Mouse (Mus musculus): ENCODE data around the gene Arhgap44. TPM values are rescaled to one million over a fixed set of nuclear protein-coding genes. Genes with fewer than 3 reads are reported as not detected.
A peak's percentile ranks its signal among the peaks of the same experiment; 100 is the strongest.

Arhgap44 gene
- polyA plus RNA-seq, 1 experiment: 7.8 TPM

- H3ac ChIP-seq (ENCODE audit: control insufficient read depth, insufficient read length, low read depth): no peak overlapping the region
- H3K36me3 ChIP-seq (ENCODE audit: control insufficient read depth, insufficient read depth): no peaks in the 10 kb centered on the region
- no peak overlapping the region for H3K4me3 ChIP-seq (ENCODE audit: insufficient read depth, poor library complexity, severe bottlenecking)
- peaks cover 5% of the 10 kb centered on the region for H3K79me2 ChIP-seq (ENCODE audit: control insufficient read depth, insufficient read depth)
- TF ChIP-seq FOSL1 (IDR thresholded peaks at IDR 0.05; ENCODE audit: insufficient read depth, low read length, poor library complexity, severe bottlenecking): no peak
- TF ChIP-seq MYOG (IDR thresholded peaks at IDR 0.05; ENCODE audit: control insufficient read depth, extremely low read depth, insufficient read length): no peak
- no peak for TF ChIP-seq MYOD1 (IDR thresholded peaks at IDR 0.05; ENCODE audit: control insufficient read depth, insufficient read length, low read depth)
- no peak for TF ChIP-seq CTCF (IDR thresholded peaks at IDR 0.05; ENCODE audit: control insufficient read depth, insufficient read depth, insufficient read length)
- no peak for TF ChIP-seq MAX (IDR thresholded peaks at IDR 0.05)
- no peak for TF ChIP-seq CEBPB (IDR thresholded peaks at IDR 0.05; ENCODE audit: low read depth)
- TF ChIP-seq USF1 (IDR thresholded peaks at IDR 0.05; ENCODE audit: low read depth): no peak
- no peaks in the 10 kb centered on the region for H3K27me3 ChIP-seq (ENCODE audit: control insufficient read depth, insufficient read depth, insufficient read length)
- no peaks in the 10 kb centered on the region for H3K79me3 ChIP-seq (ENCODE audit: low read depth)
Observed at GRCm38 (mm10) chr11:65092851-65093250, 69.9 kb downstream of the Arhgap44 start.

DNA sequence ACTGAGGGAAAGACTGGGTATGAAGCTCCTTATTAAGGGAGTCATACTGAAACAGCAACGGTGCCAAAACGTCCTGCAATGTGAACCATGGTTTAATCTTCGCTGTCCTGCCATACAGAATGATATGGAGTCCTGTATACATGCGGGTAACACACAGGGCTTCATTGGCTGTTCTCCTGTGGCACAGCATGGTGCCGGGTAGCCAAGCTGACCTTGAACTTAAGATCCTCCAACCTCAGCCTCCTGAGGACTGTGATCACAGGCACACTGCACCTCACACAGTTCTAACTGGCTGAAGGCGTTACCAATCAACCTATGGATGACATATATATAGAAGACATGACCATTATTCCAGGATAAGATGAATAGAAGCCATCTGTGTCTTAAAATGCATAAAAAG, 72.4 kb downstream of the Arhgap44 start:
- no peak for TF ChIP-seq CTCF (IDR thresholded peaks at IDR 0.05; ENCODE audit: control insufficient read depth, insufficient read depth, insufficient read length)
- TF ChIP-seq CEBPB (IDR thresholded peaks at IDR 0.05; ENCODE audit: low read depth): no peak
- no peak for TF ChIP-seq MYOG (IDR thresholded peaks at IDR 0.05; ENCODE audit: control insufficient read depth, extremely low read depth, insufficient read length)
- TF ChIP-seq MAX (IDR thresholded peaks at IDR 0.05): no peak
- no peak for TF ChIP-seq MYOD1 (IDR thresholded peaks at IDR 0.05; ENCODE audit: control insufficient read depth, insufficient read length, low read depth)
- TF ChIP-seq USF1 (IDR thresholded peaks at IDR 0.05; ENCODE audit: low read depth): no peak
- TF ChIP-seq FOSL1 (IDR thresholded peaks at IDR 0.05; ENCODE audit: insufficient read depth, low read length, poor library complexity, severe bottlenecking): no peak
- H3K79me3 ChIP-seq (ENCODE audit: low read depth): no peaks in the 10 kb centered on the region
- H3ac ChIP-seq (ENCODE audit: control insufficient read depth, insufficient read length, low read depth): no peak overlapping the region
- no peaks in the 10 kb centered on the region for H3K36me3 ChIP-seq (ENCODE audit: control insufficient read depth, insufficient read depth)
- H3K27me3 ChIP-seq (ENCODE audit: control insufficient read depth, insufficient read depth, insufficient read length): no peaks in the 10 kb centered on the region
- H3K79me2 ChIP-seq (ENCODE audit: control insufficient read depth, insufficient read depth): peaks cover 5% of the 10 kb centered on the region
- H3K4me3 ChIP-seq (ENCODE audit: insufficient read depth, poor library complexity, severe bottlenecking): no peak overlapping the region

DNA sequence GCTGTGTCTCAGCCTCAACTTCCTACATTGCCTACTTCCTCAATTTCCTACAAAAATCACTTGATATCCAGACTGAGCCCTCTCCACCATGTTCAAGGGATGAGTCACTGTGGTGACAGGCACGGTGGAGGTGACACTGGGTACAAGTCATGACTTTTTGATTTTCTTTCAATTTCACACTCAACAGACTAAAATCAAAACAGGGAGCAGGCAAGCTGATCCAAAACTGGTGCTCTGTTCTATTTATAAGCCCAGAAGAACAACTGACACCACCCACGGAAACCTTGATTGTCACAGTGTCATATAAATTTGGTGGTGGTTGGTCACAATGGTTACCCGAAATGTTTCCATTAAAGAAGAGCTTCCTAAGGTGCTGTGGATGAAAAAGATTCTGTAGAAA, 72.8 kb downstream of the Arhgap44 start:
- Histone ChIP-seq H3K27me3 (ENCODE audit: control insufficient read depth, insufficient read depth, insufficient read length) (no peaks in the 10 kb centered on the region), H3K36me3 (ENCODE audit: control insufficient read depth, insufficient read depth) (no peaks in the 10 kb centered on the region), H3ac (ENCODE audit: control insufficient read depth, insufficient read length, low read depth) (no peak overlapping the region), H3K79me2 (ENCODE audit: control insufficient read depth, insufficient read depth) (peaks cover 5% of the 10 kb centered on the region), H3K79me3 (ENCODE audit: low read depth) (no peaks in the 10 kb centered on the region), H3K4me3 (ENCODE audit: insufficient read depth, poor library complexity, severe bottlenecking) (no peak overlapping the region)
- TF ChIP-seq CEBPB (IDR thresholded peaks at IDR 0.05; ENCODE audit: low read depth) (no peak), MAX (IDR thresholded peaks at IDR 0.05) (no peak), MYOD1 (IDR thresholded peaks at IDR 0.05; ENCODE audit: control insufficient read depth, insufficient read length, low read depth) (no peak), MYOG (IDR thresholded peaks at IDR 0.05; ENCODE audit: control insufficient read depth, extremely low read depth, insufficient read length) (no peak), FOSL1 (IDR thresholded peaks at IDR 0.05; ENCODE audit: insufficient read depth, low read length, poor library complexity, severe bottlenecking) (no peak), CTCF (IDR thresholded peaks at IDR 0.05; ENCODE audit: control insufficient read depth, insufficient read depth, insufficient read length) (no peak), USF1 (IDR thresholded peaks at IDR 0.05; ENCODE audit: low read depth) (no peak)

DNA sequence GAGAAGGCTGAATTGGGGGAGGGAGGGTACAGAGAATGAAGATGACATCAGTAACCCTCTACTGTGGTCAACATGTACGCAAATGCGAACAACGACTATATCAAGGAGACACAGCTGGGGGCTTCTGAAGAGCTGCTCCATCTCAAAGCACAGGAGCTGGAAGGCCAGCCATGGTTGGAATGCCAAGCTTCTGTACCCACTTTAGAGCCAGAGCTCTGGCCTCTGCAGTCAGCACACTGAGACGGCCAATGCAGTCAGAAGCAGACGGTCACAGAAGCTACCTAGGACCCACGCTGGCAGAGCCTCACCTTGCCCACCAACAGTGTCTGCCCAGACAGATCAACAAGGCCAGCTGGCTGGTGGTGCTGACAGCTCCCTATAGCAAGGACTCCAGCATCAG, 73.5 kb downstream of the Arhgap44 start:
- no peak overlapping the region for H3K4me3 ChIP-seq (ENCODE audit: insufficient read depth, poor library complexity, severe bottlenecking)
- no peak for TF ChIP-seq USF1 (IDR thresholded peaks at IDR 0.05; ENCODE audit: low read depth)
- TF ChIP-seq MAX (IDR thresholded peaks at IDR 0.05): no peak
- no peak for TF ChIP-seq FOSL1 (IDR thresholded peaks at IDR 0.05; ENCODE audit: insufficient read depth, low read length, poor library complexity, severe bottlenecking)
- no peak for TF ChIP-seq CTCF (IDR thresholded peaks at IDR 0.05; ENCODE audit: control insufficient read depth, insufficient read depth, insufficient read length)
- no peak for TF ChIP-seq MYOD1 (IDR thresholded peaks at IDR 0.05; ENCODE audit: control insufficient read depth, insufficient read length, low read depth)
- TF ChIP-seq CEBPB (IDR thresholded peaks at IDR 0.05; ENCODE audit: low read depth): no peak
- TF ChIP-seq MYOG (IDR thresholded peaks at IDR 0.05; ENCODE audit: control insufficient read depth, extremely low read depth, insufficient read length): no peak
- H3K79me2 ChIP-seq (ENCODE audit: control insufficient read depth, insufficient read depth): peaks cover 5% of the 10 kb centered on the region
- no peaks in the 10 kb centered on the region for H3K36me3 ChIP-seq (ENCODE audit: control insufficient read depth, insufficient read depth)
- H3K79me3 ChIP-seq (ENCODE audit: low read depth): no peaks in the 10 kb centered on the region
- no peak overlapping the region for H3ac ChIP-seq (ENCODE audit: control insufficient read depth, insufficient read length, low read depth)
- H3K27me3 ChIP-seq (ENCODE audit: control insufficient read depth, insufficient read depth, insufficient read length): no peaks in the 10 kb centered on the region

- H3K79me2 ChIP-seq (ENCODE audit: control insufficient read depth, insufficient read depth): peaks cover 5% of the 10 kb centered on the region
- H3K27me3 ChIP-seq (ENCODE audit: control insufficient read depth, insufficient read depth, insufficient read length): no peaks in the 10 kb centered on the region
- H3ac ChIP-seq (ENCODE audit: control insufficient read depth, insufficient read length, low read depth): no peak overlapping the region
- TF ChIP-seq MYOD1 (IDR thresholded peaks at IDR 0.05; ENCODE audit: control insufficient read depth, insufficient read length, low read depth) (no peak), FOSL1 (IDR thresholded peaks at IDR 0.05; ENCODE audit: insufficient read depth, low read length, poor library complexity, severe bottlenecking) (no peak), USF1 (IDR thresholded peaks at IDR 0.05; ENCODE audit: low read depth) (no peak), MYOG (IDR thresholded peaks at IDR 0.05; ENCODE audit: control insufficient read depth, extremely low read depth, insufficient read length) (no peak), MAX (IDR thresholded peaks at IDR 0.05) (no peak), CTCF (IDR thresholded peaks at IDR 0.05; ENCODE audit: control insufficient read depth, insufficient read depth, insufficient read length) (peak; percentile 3), CEBPB (IDR thresholded peaks at IDR 0.05; ENCODE audit: low read depth) (no peak)
- no peak overlapping the region for H3K4me3 ChIP-seq (ENCODE audit: insufficient read depth, poor library complexity, severe bottlenecking)
- no peaks in the 10 kb centered on the region for H3K36me3 ChIP-seq (ENCODE audit: control insufficient read depth, insufficient read depth)
- no peaks in the 10 kb centered on the region for H3K79me3 ChIP-seq (ENCODE audit: low read depth)
Observed at GRCm38 (mm10) chr11:65088451-65089222, 74.1 kb downstream of the Arhgap44 start.
